Mouse (Mus musculus): ENCODE results near the gene Atl1.
A peak's percentile ranks its signal among the peaks of the same experiment; 100 is the strongest.

Gene Atl1

DNA sequence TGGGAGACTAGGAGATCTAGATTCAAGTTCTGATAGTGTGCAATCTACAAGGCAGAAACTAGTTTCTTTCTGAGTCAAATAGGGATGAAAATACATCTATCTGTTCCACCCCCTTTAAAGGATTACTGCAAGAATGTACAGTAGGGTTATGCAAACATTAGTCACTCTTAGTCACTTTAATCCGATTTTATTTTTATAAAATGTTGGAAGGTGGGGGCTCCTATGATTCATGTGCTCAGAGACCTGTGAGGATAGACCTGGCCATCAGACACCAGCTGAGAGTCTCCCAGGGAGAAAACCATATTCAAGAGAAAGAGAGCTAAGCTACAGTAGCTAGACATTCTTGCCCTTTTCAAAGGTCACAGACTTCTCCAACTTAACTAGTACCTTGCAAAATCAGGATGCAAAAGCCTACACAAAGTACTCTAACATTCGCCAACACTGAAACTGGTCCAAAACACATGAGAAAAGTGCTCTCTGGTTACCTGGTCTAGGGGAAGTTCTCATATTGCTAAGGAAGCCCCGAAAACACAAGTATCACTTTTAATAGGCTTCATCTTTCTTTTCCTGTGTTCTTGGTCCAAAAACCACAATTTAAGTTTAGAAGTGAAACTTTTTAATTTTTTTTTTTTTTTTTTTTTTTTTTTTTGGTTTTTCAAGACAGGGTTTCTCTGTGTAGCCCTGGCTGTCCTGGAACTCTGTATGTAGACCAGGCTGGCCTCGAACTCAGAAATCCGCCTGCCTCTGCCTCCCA, 7.1 kb upstream of the Atl1 start:
- no peak for DNase-seq

DNA sequence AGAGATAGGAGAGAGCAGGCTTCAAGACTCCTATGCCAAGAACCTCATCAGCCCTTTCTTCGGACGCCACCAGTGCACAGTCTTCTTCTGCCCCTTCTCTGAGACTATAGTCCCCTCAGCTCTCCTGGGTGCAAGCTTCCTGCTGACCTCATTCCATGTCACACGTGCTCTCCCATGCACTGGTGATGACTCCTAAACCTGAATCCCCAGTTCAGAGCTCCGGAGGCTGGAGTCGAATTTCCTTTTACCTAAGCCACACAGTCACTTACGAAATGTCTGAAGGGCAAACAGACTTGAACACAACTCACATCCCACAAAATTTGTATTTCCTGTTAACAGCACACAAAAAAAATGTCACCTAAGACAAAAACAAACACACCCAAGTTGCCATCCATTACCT, 4.6 kb upstream of the Atl1 start:
- no peak for DNase-seq

DNA sequence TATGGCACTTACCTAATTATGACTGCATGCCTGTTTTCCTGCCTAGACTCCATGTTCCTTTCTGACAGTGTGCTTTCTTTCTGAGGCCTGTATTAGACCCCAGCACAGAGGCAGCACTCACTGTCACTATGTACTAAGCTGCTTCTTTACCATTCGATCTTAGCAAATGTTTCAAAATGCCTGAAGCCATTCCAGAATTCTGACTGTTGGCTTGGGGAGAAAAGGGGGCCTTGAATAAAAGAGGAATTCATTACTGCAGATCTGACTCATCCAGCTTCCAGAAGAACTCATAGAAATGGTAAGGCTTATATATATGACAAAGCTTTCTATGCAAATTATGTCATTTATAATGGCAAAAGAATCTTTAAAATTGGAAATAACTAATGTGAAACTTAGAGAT, 4.1 kb upstream of the Atl1 start:
- DNase-seq, result no peak

DNA sequence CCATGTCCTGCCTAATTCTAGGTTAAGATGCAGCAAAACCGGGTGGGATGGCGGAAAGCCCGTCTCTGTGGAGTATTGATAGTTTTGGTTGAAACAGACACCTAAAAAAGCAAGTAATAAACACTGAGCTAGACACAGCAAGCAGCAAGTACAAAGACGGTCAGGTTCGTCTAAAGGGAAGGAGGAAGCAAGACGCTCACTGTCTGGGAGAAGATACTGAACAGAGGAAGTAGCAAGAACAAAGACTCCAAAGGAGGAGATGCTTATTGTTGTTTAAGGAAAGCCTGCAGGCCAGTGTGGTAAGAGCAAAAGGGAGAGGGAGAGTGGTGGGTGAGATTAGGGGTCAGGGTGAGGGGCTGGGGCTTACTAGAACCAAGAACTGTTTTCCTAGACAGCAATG, 2.4 kb upstream of the Atl1 start:
- no peak for DNase-seq

DNA sequence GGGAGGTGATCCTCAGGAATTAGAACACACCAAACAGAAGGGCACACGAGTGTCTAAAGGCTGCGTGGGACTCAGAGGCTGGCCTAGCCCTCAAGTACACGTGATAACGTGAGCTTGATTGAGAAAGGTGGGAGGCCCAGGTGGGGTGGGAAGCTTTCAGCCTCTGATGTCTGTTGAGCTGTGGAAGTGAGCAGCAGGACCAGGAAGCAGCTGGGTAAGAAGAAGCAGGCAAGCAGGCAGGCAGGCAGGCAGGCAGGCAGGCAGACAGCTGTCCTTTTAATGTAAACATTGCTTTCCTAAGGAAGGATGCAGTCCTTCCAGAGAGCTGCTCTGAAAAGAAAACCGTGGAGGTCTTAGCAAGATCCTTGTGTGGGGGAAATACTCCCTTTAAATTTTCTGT, 1.9 kb upstream of the Atl1 start:
- no peak for DNase-seq

DNA sequence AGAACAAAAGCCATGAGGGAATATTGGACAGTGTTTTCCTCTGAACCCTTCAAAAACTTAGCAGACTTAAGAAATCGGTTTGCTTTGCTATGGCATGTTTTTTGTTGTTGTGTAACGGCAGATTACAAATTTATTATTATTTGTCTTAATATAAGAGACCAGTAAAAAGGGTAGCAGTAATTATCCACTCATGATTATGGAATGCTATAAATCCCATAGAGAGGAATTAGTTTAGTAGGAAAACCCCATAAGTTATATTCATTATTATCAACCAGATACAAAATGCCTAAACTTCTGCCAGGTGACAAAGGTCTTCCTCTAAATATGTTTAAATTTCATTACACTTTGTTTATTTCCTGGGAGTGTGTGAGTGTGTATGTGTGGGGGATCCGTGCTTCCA, 693 bp upstream of the Atl1 start:
- DNase-seq, result no peak

DNA sequence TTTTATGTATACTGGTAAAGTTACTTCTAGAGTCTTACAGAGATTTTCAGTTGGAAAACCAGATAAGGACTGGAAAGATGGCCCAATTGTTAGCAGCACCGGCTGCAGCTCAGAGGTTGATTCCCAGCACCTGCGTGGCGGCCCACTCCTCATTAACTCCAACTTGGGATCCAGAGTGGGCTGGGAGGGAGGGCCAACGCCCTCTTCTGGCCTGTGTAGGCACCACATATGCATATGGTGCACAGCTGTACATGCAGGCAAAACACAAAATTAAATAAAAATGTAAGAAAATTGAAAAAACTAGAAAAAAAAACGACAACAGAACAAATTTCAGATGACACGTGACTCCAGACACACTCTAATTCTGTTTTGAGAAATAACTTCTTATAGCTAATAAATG, 1.5 kb downstream of the Atl1 start:
- DNase-seq, result no peak

DNA sequence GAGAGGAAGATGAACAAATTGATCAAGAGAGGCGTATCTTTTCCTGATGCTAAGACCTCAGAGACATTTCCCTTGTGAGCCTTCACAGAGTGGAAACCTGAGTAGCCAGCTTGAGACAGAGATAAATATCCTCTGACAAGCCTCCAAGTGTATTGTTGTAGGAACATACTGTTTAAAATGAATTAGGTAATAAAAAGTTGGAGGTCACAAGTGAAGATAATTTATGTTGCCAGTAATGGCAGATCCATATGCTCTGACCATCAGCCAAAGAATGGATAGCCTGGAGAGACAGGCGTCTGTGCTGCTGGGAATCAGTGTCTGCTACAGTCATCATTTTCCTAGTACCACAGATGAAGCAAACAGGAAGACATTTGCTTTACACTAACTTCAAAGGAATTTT, 2.6 kb downstream of the Atl1 start:
- DNase-seq, result no peak

DNA sequence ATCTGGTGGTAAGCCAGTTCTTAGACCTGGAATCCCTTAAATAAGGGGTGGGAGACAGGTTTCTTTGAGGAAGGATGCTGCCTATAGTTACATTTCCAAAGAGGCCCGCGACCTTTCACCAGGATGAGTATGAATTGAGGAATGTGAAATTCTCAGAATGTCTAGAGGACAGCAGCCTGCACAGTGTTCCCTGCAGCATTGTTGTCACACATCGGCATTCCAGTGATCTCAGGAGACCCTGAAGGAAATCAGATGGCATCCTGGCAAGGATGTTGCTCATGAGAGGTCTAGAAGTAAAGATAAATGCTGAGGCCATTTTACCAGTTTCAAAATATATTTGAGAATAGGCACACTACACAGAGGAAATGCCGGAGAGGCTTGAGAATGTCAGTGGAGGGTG, 5.7 kb downstream of the Atl1 start:
- DNase-seq, result no peak

DNA sequence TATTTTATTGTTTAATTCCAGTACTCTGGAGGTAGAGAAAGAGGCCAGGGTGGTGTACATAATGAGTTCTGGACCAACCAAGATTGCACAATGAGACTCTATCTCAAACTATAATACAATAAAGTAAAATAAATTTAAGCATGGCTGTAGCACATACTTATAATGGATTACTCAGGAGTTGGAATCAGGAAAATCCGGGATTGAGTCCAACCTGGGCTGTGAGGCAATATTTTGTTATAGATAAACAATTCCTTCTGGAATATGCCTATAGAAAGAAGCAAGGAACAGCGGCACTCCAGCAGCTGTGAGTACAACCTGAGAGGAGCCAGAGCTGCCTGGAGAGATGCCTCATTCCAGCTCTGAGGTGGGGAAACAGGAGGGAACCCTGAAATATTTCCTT, 12.6 kb downstream of the Atl1 start:
- no peak for DNase-seq

DNA sequence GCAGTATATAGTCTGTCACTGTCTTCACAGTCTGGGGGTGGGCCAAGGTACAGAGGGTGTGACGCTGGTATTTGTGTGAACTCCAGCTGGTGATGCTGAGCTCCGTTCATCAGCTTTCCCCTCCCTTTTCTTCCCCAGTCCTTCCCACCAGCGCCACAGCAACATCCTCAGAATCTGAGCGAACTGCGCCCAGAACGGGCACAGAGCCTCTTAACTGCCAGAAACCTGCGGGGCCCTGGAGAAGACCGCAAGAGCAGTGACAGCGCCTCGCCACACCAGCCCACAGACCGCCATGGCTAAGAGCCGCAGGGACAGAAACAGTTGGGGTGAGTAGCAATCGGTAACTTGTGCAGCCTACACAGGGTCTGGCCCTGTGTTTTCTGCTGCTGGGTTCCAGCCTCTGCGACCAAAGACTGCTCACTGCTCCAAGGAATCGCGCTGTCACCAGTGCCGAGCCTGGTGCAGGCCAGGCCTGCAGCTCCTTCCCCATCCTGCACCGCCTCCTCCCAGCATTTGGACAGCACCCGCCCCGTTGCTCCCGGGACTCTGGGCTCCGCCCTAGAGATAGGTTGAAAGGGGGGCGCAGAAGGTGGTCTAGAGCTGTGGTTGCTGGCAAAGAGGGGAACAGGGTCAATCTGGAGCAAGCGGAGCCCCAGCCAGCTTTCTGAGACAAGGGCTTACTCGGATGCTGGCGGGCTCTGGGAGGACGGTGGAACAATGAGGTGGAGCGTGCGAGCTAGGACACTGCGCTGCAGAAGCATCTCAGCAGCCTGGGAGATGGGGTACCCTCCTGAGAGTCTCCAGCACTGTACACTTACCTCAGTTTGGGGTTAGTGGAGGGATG, 15.5 kb downstream of the Atl1 start:
- DNase-seq, result peak; percentile 43

DNA sequence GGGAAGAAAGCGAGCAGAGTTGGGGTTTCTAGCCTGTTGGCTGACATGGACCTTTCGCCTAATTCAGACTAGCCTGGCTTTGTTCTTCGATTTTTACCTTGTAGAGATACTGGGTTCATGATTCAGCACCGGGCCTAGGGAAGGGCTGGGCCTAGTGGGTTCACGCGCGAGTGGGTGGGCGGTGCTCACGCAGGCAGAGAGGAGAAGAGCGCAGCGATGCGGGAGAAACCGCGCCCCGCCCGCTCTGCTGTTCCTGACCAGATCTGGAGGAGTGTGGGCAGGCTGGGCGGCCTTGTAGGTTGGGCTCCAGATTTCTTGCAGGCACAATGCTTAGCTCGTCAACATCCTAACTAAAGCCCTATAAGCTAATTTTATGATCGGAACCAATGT, 16.1 kb downstream of the Atl1 start:
- no peak for DNase-seq

DNA sequence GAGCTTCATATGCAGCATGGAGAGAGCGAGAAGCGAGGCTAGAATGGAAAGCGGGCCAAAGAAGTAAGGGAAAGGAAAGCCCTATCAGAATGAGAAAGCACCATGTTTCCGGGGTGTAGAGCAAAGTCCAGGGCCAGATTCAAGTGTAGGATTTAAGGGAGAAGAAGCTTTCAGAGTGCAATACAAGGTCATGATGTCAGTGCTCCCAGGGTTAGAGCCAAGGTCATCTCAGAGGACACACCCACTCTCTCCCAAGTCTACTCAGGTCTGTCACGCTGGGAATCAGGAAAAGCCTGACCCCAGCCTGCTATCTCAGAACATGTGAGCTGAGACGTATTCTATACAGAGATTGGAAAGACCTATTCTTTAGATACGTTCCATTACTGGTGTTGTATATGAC, 19.5 kb downstream of the Atl1 start:
- no peak for DNase-seq

DNA sequence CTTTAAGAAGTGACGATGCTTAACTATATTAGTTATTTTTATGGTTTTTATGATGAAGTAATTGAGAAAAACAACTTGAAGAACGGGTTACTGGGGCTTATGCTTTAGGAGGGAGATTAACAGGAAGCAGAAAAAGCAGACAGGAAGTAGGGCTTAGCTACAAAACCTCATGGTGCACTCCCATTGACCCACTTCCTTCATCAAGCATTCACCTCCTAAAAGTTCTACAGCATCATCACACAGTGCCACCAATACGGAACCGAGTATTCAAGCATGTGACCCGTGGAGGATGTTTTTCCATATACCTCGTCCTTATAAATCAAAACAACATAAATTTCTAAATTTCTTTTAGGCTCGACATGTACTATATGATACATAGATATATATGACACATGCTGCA, 20.3 kb downstream of the Atl1 start:
- DNase-seq, result no peak

DNA sequence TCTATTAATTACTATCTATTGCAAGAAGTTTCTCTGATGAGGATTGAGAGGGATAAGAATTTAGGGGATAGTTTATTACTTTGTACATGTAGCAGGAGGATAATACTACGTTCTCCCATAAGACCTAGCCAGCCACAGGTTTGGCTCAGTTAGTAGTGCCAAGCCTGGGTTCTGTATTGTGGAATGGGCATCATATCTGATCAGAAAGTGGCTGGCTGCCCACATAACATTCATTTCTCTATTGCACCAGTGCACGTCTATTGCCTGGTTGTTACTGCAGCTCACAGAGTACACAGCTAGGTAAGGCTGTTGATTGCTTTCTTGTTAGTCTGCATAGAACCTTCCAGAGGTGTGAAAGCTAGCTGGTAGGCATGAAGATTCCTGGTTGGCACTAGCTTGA, 25.5 kb downstream of the Atl1 start:
- DNase-seq, result no peak

DNA sequence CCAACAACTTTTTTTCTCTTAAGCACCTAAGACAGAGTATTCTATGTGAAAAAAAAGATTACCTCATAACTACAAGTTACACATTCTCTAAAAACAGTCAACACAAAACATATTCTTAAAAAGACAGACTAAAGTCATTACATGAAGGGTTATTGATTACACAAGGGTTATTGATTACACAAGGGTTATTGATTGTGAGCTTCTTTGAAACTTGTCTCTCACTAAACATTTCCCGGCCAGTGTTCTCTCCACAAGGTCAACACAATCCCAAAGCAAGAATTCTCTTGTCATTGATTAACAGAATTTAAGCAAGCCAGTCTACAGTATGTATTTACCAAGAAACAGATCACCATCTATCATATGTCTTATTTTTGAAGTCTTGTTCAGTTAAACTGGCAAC, 29.7 kb downstream of the Atl1 start:
- DNase-seq, result no peak

DNA sequence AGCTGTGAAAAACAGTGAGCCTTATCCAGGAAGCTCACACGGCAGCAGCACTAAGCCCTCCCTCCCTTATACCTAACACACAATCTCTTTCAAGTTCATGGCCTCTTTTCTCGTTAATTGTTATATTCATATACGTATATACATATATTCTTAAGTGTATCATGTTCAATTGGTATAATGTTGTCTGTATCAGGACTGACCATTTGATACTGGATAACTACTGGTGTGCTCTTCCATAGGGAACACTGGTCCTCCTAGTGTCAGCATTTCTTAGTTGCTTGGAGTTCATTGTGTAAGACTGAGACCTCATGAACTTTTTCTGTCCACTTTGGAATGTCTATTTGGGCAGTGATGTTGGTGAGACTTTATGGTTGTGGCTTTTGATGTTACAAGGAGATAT, 30.7 kb downstream of the Atl1 start:
- DNase-seq, result no peak

DNA sequence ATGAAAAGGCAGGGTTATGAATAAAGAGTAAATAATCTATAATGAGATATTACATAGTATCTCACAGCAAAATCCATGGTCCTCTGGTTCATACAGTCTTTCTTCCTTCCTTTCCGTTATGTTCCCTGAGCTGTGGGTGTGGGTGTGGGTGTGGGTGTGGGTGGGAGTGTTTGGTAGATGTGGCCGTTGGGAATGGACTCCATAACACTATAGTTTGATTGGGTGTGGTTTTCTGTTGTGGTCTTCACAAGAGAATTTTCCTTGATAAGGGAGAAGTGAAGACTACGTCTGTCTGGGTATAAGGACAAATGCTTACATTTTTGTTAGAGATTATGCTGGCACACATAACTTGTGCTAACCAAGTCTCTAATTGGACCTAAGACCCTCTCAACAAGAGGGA, 31.2 kb downstream of the Atl1 start:
- no peak for DNase-seq

DNA sequence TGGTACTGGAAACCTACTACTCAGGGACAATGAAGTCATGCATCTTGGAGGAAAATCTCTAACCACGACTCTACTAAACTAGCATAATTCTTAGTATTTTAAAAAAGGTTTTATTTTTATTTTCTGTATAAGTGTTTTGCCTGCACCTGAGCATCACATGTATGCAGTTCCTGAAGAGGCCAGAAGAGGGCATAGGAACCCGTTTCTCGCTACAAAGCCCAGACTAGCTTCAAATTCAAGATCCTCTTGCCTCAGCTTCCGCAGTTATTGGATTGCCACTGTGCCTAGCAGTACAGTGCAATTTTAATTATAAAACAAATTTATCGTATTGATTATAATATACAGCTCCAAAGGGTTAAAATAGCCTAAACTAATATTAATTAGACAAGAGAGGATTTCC, 31.6 kb downstream of the Atl1 start:
- DNase-seq, result peak; percentile 57

DNA sequence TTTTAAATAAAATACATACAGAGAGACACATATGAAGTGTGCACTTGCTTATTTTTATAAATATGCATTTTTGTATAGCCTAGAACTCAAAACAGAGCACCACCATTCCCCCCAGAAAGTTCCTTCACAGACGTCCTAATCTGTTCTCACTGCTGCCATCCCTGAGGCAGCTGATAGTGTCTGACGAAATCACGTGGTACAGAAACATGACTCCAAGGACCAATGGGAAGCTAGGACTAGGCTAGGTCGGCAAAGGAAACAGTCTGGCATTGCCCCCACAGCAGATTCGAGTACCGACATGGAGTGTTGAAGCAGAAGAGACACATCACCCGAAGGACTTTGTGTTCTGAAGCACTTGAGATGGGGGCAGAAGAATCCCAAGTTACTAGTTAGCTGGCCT, 34.3 kb downstream of the Atl1 start:
- DNase-seq, result no peak

DNA sequence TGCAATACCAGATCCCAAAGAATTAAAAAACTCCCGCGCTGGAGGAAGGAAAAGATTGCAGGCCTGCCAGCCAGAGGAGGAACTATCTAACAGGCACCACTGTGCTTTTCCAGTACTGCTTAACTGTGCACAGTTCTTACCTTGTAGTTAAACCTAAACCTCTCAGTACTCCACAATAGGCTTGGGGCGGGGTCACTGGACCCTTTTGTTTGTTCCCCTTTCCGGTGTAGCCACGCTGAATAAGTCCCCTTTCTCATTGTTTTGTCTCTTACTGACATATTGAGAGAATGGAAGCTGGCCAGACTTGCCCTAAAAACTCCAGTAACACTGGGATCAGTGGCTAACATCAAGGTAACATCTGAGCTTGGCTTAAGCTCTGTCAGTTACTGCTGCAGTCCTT, 45.3 kb downstream of the Atl1 start:
- no peak for DNase-seq

DNA sequence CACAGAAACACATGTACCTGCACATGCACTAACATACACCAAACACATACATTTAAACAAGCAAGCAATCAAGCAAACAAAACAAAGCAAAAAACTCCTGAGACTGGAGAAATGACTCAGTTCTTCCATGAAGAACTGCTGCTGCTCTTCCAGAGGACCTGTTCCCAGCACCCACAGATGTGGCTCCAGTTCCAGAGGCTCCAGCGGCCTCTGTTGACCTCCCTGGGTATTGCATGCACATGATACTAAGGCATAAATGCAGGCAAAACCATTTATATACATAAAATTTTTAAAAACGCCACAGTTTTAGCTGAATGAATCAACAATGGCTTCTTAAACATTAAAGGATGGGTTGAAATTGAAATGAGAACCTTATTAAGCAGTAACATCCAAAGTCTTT, 46.9 kb downstream of the Atl1 start:
- DNase-seq, result no peak

DNA sequence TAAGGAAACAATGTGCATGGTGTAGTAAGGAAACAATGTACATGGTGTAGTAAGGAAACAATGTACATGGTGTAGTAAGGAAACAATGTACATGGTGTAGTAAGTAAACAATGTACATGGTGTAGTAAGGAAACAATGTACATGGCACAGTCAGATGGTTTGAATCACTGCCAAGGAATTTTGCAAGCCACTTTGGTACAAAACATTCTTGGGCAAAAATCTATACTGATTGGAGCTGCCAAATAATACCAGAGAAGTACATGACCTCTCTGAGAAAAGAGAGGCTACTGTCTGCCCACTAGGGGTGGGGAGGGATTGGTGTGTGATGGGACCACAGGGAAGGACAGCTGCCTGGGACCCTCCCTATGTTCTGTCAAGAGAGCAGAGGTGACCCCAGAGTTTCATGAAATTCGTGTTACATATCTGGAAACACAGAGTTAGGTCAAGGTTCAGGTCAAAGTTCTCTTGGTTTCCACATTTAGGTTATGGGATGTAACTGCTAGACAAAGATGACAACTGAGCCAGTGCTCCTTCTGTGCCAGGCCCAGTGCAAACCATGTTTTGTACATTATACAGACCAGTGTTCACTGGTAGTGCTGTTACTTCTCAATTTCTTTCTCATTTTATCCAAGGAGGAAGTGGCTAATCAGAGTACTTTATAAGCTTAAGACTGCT, 49.4 kb downstream of the Atl1 start:
- no peak for DNase-seq

DNA sequence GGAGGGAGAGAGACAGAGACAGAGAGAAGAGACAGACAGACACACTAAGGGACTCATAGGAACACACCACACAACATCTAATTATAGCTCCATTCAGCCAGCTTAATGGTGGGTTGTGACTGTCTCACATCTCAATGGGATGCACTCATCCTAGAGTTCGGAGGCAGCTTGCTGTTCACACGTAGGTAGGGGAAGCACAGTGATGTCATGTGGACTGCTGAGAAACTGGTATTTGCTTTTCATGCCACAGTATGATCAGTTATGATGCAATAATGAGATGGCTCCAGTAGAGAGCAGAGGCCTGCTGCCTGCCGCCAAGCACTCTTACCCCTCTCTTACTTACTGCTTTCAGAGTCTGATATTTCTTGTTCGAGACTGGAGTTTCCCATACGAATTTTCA, 53.4 kb downstream of the Atl1 start:
- no peak for DNase-seq

Data from kidney, postnatal 10 days (tissue).